Mouse (Mus musculus) gastrocnemius, adult 18-20 months (tissue): ENCODE measurements around the gene Tiparp. TPM values are rescaled to one million over a fixed set of nuclear protein-coding genes. Genes with fewer than 3 reads are reported as not detected.

Source experiments
- DNase-seq: peaks from one replicate; pipeline ENCODE4 v3.0.0; 2021; ENCODE audit warnings: low spot score
- long read RNA-seq, 2 experiments: library from polyadenylated mRNA; stranded (forward); transcript quantifications; one replicate each; pipeline ENCODE4 v2.0.0; 2021
- total RNA-seq, 2 experiments: library from RNA; stranded (reverse); gene quantifications; 2 replicates each; pipeline ENCODE4 v1.2.3; 2021

The Tiparp gene
- 10 to 100 TPM; 14.0 to 41.9 TPM for total RNA-seq
- long read RNA-seq, experiment 1, full-length matches to known transcripts, result 32 of 39 reads
- long read RNA-seq, experiment 1, partial matches to known transcripts, result 6 of 39 reads
- long read RNA-seq, experiment 1, other reads (novel, unspliced or antisense), result 1 of 39 reads
- long read RNA-seq, experiment 2, full-length matches to known transcripts, result 14 of 20 reads
- long read RNA-seq, experiment 2, partial matches to known transcripts, result 5 of 20 reads
- long read RNA-seq, experiment 2, other reads (novel, unspliced or antisense), result 1 of 20 reads

DNA sequence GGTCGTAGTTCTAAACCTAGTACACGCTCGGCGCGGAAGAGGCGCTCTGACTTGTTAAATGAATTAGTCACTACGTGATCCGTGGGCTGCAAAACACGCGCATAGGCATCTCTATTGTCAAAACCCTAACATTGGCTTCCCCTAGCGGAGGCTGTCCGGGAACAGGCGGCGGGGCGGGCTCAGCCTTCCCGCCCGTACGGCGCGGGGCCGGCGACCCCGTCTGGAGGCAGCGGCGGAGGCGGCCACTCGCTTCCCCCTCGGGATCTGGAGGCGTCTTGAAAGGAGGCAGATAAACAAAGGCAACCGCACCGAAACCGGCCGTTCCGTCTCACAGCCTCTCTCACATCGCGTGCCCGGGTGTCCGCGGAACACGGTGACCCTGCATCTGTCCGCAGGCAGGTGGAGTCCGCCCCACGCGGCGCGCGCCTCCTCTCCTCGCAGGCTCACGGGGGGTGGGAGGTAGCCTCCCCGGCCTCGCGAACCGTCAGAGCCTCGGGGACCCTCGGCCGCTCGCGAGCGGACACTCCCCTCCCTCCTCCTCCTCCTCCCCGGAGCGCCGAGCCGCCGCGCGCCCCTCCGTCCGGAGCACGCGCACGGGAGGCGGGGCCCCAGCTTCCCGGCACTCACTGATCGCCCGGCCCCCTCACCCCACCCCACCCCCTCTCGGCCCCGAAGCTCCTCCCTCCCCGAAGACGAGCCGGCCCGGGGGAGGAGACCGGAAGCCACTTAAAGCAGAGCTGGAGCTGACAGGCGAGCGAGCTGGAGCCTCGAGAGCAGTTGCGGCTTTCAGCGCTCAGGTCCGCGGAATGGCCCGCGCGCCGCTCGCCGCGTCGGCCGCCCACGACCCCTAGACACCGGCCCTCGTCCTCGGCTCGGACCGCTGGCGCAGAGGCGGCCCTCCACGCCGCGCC is at the start of gene Tiparp:
Gene Tiparp, plus strand, starts transcription at position 720 of the 911 bp plus-strand sequence.
- peak; percentile 91 for DNase-seq

DNA sequence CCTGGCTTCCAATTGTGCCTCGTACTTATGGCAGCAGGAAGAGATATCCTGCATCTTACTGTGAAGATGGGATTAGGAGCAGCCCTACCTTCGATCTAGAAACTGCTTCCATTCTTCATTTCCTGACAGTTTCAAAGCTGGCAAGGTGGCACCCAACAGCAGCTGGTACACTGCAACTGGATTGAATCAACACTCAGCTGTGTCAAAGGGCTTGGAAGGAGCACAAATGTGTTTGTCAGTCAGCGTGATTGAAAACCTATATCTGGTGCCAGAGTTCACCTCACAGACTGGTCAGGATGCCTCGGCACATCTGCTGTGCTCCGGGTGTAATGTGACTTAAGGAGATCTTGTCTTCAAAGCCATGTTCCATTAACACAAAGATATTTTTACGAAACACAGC is 47.5 kb upstream of the Tiparp start:
- no peak for DNase-seq

DNA sequence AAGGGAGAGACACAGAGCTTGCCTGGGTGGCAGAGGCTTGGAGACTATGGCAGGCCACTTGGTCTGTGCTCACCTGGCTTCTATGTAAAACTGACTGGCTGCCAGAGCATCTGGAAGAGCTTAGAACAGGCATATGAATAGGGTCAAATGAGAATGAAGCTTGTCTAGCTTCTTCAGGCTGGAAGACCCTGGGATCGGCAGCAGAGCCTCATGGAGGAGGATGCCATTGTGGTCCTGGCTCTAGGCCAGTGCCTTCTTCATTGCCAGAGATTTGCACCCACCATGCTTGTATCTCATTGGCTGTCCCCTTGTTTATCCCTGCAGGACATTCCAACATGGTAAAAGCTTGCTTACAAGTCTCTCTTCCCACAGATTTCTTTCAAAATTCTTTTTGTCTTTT is 45.9 kb upstream of the Tiparp start:
- no peak for DNase-seq

DNA sequence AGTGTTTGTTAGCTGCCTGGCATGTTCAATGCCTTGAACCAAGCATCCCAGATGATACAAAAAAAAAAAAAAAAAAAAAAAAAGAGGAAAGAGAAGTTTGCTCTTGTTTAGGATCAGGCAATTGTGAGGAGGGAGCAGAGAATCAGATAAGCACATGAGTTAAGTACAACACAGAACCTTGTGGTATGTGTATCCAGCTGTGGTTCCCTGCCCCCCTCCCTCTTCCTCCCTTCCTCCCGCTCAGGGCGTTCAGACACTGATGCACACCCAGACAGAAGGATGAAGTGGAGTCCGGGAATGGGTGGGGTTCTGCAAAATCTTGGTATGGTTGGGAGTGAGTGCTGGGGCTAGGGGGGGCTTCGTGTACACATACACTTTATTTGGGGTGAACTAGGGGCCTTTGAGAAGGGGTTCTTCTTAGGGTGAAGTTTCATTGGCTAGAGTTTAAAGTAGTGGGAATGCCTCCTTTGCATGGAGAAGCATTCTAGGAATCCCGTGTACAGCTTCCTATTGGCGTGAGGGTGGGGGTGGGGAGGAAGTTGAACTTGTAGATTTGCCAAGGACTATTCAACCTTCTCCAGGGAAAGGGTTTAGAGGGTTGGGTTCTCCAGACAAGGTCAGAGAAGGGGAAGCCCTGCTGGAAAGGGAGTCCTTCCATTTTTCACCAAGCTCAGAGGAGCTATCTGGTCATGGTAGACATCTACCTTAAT is 45.4 kb upstream of the Tiparp start:
- no peak for DNase-seq

DNA sequence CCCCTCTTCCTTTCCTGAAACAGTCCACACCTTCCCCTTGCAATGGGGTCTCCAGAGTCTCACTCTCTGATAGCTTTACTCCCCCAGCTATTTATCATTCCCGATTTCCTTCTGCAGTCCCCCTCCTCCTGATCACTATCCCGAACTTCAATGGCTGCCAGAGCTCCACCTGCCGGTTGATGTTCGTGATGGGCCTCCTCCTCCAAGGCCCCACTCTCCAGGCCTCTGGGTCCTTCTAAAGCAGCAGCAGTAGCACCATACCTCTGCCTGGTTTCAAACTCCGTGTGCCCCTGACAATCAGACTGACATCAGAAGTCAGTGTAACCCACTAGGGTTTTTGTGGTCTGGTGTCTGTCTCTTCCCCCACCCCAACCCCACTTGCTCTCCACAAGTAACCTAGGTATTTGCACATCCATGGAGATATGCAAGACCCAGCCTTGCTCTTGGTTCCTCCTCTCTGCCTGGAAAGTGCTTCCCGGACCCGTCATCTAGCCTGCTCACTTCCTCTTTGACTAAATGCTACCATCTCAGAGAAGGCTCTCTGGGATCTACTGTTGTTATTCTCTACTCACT is 44.0 kb upstream of the Tiparp start:
- DNase-seq, result no peak

DNA sequence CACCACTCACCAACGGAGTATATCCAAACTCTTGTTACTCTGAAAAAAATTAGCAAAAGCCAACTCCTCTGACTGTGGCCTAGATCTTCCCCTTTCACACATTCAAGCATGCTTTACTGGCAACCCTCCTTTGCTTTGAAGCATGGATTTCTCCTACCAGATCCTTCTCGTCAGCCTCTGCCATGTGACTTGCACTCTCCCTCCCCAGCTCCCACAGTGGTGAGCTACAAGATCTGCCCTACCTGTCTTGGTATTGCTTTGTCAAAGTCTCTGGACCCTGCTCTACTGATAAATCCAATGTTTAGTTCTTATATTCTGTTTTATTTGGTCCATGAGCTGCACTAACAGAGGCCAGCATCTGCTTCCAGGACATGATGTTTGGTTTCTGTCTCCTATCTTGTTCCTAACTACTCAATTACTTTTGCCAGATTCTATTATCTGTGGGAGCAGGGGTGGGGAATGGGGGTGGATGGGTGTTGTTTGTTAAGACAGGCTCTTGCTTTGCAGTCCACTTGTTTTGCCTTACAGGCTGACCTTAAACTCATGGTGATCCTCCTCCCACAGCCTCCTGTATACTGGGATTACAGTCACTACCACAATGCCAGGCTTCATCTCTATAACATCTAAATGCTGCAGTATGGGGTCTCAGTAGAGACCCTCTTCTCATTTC is 40.7 kb upstream of the Tiparp start:
- no peak for DNase-seq

DNA sequence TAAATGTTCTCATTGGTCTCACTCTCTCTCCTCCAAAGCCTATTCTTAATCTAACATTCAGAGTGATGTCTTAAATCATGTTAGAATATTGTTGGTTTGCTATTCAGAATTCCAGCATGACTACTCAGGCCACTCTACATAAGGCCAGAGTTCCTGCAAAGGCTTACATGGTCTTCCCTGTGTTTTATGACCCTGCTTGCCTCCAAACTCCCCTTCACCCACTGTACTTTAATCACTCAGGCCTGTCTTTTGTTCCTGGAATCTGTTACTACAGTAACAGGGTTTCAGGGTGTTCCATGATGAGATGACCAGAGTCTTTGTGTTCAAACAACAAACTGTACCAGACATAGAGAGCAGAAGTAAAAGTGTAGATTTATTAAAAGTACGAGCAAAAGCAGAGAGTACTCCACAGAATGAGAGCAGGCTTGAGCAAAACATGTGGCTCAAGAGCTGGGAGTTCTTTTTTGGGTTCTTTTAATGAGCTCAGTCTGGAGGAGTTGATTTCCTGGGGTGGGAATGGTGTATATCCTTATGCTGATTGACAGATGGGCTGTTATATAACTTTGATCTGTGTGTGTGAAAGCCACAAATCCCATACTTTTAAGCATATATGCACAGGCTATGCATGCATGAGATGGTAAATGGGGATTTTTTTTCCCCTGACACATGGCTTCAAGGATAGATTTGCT is 39.5 kb upstream of the Tiparp start:
- no peak for DNase-seq

DNA sequence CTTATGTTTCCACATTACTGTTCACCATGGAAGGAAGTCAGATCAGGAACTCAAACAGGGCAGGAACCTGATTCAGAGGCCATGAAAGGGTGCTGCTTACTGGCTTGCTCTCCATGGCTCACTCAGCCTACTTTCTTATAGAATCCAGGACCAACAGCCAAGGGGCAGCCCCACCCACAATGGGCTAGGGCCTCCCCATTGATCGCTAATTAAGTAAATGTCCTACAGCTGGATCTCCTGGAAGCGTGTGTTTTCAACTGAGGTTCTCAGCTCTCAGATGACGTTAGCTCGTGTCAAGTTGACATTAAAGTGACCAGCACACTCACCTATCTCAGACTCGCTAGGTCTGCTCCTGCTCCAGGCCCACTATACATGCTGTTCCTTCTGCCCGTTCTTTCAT is 38.6 kb upstream of the Tiparp start:
- no peak for DNase-seq

DNA sequence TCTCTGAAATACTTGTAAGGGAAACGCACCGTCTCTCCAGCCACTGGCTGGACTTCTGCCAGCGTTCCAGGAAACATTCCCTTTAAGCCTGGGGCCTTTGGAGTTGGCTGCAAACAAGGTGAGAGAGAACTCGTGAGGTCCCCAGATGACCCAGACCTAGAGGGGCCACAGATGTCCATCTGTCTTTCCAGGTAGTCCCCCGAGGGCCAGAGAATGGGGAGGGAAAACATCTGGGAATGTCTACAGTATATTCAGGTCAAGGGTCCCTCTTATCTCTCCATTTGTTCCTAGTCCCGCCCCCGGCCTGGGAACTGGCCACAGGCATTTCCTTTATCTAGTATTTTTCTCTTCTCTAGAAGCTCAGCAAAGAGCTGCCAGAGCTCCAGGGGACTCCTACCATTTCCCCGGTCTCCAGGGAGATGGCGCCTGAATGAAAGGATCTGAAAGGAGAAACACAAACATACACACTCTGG is 33.9 kb upstream of the Tiparp start:
- no peak for DNase-seq

DNA sequence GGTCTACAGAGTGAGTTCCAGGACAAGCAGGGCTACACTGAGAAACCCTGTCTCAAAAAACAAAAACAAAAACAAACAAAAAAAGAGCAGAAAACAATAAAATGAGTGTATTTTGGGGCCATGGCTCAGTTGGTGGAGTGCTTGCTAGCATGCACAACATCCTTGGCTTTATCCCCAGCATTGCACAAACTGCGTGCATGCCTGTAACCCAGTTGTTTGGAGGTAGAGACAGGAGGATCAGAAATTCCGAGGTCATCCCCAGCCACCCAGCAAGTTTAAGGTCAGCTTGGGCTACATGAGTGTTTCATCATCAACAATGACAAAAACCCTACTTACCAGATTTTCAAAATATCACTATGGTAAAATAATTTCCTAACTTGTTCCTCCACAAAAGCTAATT is 20.4 kb upstream of the Tiparp start:
- DNase-seq, result no peak

DNA sequence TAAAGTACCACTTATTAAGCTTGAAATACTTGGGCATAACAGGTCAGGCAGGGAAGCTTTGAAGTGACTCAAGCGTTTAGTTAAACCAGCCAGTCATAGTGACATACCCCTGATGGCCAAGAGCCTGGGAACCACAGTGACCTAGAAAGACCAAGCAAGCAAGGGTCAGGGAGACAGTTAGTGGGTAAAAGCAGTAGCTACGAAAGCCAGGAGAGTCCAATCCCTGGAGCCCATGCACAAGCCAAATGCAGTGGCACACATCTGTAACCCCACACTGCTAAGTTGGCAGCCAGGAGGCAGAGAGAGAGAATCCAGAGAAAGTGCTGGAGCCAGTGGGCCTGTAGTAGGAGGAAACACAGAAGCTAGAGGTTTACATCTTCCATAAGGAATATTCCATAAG is 17.6 kb upstream of the Tiparp start:
- DNase-seq, result no peak

DNA sequence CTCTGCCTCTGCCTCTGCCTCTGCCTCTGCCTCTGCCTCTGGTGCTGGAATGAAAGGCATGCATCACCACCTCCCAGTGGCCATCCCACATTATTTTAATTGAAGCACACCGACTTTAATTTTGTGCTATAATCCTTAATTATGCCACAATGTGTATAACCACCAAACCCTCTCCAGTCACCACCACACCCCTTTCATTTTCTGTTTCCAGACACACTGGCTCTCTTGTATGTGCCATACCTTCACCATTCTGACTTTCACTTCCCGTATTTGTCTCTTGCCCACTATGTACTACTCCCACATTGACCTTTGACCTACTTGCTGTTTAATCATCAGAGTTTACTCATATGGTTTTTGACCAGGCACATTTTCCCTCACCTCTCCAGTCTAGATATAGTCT is 12.5 kb upstream of the Tiparp start:
- DNase-seq, result no peak

DNA sequence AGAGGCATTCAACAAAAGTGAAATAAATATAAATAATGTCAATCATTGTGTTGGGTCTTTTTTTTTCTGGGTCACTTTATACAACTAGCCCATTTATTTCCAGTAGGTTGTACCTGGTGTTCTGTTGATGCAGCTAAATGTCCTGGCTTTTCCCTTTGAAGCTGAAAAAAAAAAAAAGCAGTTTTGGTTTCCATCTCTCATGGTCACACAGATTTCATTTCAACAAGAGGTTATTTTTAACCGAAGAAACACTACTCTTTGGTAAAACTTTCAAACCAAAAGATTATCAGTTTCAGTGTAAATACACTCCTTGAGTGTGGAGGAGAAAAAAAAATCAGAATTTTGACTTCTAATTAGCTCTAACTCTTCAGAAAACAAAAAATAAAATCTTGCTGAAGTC is 11.7 kb upstream of the Tiparp start:
- DNase-seq, result no peak

DNA sequence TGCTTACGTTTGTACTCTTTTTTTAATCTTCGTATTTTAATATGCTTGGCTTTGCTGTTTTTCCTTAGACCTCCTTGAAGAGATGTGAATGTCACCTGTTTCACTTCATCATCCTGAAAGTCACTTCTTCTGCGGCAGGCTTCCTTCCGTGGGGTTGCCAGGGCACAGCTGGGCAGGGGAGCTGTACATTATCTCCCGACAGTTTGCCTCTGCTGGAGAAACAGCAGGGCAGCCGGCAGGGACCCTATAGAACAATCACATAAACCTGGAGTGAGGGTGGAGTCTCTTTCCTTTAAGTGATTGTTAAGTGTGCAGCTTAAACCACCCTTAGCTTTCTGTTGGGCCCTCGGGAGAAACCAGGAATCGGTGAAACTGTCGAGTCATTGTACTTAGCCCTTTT is 11.1 kb upstream of the Tiparp start:
- no peak for DNase-seq

DNA sequence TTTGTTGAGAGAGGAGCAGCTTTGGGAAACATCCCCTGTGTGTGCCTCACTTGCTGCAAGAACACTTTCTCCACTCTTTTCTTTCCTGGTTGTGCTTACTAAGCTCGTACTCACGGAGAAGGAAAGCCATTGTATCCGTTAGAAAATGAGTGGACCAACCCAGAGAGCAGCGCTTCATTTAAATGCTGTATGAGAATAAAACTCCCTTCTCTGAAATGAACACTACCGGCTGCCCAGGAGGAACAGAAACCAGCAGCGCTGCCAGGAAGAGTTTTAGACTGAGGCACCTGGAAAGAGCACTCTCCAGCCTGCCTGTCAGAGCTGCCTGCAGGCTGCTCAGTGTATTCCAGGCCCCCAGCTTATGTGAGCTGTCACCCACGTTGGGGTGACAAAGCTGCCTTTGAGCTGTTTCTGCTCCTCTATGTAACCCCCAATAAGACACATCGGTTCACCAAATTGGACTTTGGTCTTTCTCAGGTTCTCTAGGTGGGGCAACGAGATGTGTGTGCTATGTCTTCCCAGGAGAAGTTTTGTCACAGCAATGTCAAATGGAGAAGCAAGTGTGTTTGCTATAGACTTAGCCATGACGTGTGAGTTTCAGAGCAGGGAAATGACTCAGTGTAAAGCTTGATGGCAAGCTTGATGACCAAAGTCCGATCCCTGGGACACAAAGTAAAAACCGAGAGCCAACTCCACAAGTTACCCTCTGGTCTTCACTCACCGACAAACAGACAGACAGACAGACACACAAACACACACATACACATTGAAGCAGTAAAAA is 10.3 kb upstream of the Tiparp start:
- no peak for DNase-seq

DNA sequence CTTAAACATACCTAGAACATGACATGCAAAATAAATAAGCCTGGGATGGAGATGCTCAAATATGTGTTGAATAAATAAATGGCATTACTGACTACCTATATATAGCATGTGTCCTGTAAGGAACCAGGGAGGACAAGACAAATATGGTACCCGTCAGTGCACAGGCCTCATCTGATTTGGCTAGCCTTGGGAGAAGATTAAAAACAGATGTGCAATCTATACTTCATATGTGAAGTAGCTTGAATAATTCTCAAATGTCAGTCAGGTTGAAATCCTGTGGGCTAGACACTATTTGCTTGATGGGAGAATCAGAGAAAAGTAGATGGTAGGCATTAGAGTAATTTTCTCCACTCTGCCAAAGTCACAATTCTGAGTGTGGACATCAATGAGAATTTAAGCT is 6.8 kb upstream of the Tiparp start:
- DNase-seq, result no peak

DNA sequence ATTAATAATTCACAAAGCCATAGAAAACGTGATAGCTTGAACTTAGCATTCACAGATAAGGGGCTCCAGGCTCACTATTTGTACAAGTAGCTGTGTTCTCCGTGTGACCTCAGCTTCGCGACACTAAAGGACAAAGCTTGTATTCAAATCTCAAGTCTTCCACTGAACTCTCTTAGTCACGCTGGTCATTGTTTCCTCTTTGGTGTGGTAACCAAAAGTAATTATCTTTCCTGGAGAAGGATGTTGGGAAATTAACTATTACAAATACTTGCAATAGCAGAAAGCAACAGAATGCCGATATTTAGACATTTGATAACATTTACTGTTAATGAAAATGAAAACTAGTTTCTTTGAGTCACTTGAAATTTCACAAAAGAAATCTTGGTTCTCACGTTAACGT is 4.8 kb upstream of the Tiparp start:
- no peak for DNase-seq

DNA sequence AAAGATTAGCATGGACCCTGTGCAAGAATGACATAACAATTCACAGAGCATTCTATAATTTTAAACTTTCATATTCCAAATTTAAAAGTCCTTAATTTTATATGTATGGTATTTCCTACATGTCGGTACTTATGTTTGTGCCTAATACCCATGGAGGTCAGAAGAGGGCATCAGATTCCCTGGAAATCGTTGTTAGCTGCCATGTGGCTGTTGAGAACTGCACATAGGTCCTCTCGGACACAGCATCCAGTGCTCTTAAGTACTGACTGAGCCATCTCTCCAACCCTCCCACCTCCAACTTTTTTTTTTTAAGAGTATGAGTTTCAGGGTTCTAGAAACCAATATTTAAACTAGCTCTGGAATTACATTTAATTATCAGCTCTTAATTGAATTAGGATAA is 2.5 kb upstream of the Tiparp start:
- DNase-seq, result no peak

DNA sequence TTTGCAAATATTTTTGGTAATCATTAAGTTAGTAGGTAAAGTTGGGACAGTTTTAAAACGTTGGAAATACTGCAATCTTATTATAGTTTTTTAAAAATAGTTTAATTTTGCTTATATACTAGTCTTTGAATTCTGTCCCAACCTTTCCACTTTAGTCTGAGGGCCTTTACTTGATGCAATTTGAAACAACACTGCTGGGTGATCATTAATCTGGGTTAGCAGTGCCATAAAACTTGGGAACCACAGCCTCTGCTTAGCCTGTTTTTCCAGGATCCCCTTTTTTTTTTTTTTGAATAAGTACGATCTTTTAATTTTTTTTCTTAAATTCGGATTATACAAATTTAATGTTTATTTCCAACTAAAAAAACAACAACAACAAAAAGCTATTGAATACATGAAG is 1.0 kb upstream of the Tiparp start:
- DNase-seq, result no peak
